8 mouse cellular contexts compared by ENCODE assay signal in the genomic region with DNA sequence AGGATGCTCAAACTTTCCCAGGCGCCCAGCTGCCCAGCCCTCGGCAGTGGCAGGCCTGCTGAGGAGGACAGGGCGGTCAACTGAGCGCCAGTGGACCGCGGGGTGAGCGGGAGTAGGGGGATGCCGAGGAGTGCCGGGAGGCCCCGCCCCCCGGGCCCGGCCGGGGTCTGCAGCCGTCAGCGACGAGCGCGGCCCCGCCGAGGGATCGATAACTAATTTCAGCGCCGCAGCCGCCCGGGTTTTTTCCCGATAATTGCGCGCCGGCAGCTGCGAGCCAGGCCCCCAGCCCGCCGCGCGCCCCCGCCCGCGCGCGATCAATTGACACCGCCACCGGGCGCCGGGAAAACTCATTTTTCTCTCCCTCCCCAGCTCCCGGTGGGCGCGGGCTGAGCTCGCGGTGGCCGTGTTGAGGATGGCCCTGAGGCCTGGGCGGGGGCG. TPM values are rescaled to one million over a fixed set of nuclear protein-coding genes. Genes with fewer than 3 reads are reported as not detected.
A peak's percentile ranks its signal among the peaks of the same experiment; 100 is the strongest.
DNase-seq lines count a peak whose midpoint lies in the region; ATAC-seq and TF ChIP-seq lines count a peak whose summit lies in the region.

No protein-coding gene starts in this region.

- peak overlapping the region; percentile 93 for H3K27ac ChIP-seq in heart, embryonic 12.5 days (ENCODE audit: poor library complexity, severe bottlenecking)
- H3K27ac ChIP-seq in forebrain, embryonic 10.5 days, result peak overlapping the region; percentile 91
- peak overlapping the region; percentile 74 for H3K27ac ChIP-seq in limb, embryonic 12.5 days
- peak overlapping the region; percentile 84 for H3K27ac ChIP-seq in neural tube, embryonic 15.5 days (replicated peaks)

- DNase-seq in heart, postnatal 4 days, result no peak
- DNase-seq in G1E (ENCODE audit: low spot score), result peak; percentile 34
- DNase-seq in forebrain, embryonic 10.5 days (ENCODE audit: extremely low spot score, low spot score), result peak; percentile 47
- DNase-seq in ovary, postnatal 36 days (ENCODE audit: low spot score), result no peak
- no peak for DNase-seq in thymus, postnatal 4 days

- peaks cover 42% of the 10 kb centered on the region for H3K4me1 ChIP-seq in heart, embryonic 12.5 days (replicated peaks)
- peaks cover 80% of the 10 kb centered on the region for H3K4me1 ChIP-seq in G1E (ENCODE audit: insufficient read depth, low read depth, low read length)
- peaks cover 79% of the 10 kb centered on the region for H3K4me1 ChIP-seq in forebrain, embryonic 10.5 days
- H3K4me1 ChIP-seq in limb, embryonic 12.5 days (replicated peaks), result peaks cover 33% of the 10 kb centered on the region
- peaks cover 26% of the 10 kb centered on the region for H3K4me1 ChIP-seq in neural tube, embryonic 15.5 days

- peak overlapping the region; percentile 84 for H3K4me2 ChIP-seq in heart, embryonic 12.5 days
- H3K4me2 ChIP-seq in limb, embryonic 12.5 days, result peak overlapping the region; percentile 94
- peak overlapping the region; percentile 87 for H3K4me2 ChIP-seq in neural tube, embryonic 15.5 days

- peak overlapping the region; percentile 58 for H3K4me3 ChIP-seq in heart, embryonic 12.5 days
- peak overlapping the region; percentile 72 for H3K4me3 ChIP-seq in G1E (ENCODE audit: low read depth, low read length)
- peak overlapping the region; percentile 61 for H3K4me3 ChIP-seq in forebrain, embryonic 10.5 days
- H3K4me3 ChIP-seq in limb, embryonic 12.5 days (replicated peaks), result peak overlapping the region; percentile 51
- peak overlapping the region; percentile 45 for H3K4me3 ChIP-seq in neural tube, embryonic 15.5 days (replicated peaks)

- no peak for TF ChIP-seq CTCF in G1E (IDR thresholded peaks at IDR 0.05; ENCODE audit: low read depth, low read length)

- H3K9ac ChIP-seq in heart, embryonic 12.5 days, result peak overlapping the region; percentile 81
- peak overlapping the region; percentile 71 for H3K9ac ChIP-seq in limb, embryonic 12.5 days (replicated peaks)
- peak overlapping the region; percentile 54 for H3K9ac ChIP-seq in neural tube, embryonic 15.5 days (replicated peaks)

- no peak for ATAC-seq in heart, embryonic 12.5 days (ENCODE audit: insufficient number of reproducible peaks, low FRiP score)
- ATAC-seq in G1E (ENCODE audit: extremely low read depth, insufficient number of reproducible peaks, low FRiP score, poor library complexity, severe bottlenecking), result no peak
- peak; percentile 42 for ATAC-seq in limb, embryonic 12.5 days (ENCODE audit: insufficient number of reproducible peaks, insufficient read depth, low FRiP score, low TSS enrichment, low read depth)
- ATAC-seq in neural tube, embryonic 15.5 days (ENCODE audit: low FRiP score), result peak; percentile 32; the same call in 1 of the 2 replicates

- under 1% methylated on average over 45 of the region's 51 CpGs for WGBS in heart, embryonic 12.5 days
- WGBS in forebrain, embryonic 10.5 days, result under 1% methylated on average over 51 of the region's 51 CpGs
- under 1% methylated on average over 50 of the region's 51 CpGs for WGBS in limb, embryonic 12.5 days
- WGBS in neural tube, embryonic 15.5 days, result 1% methylated on average over 48 of the region's 51 CpGs

- H3K27me3 ChIP-seq in heart, embryonic 12.5 days (replicated peaks), result no peaks in the 10 kb centered on the region
- H3K27me3 ChIP-seq in G1E (ENCODE audit: insufficient read depth, low read length), result peaks cover 16% of the 10 kb centered on the region
- 0 out of 2 replicates have a peak, but pooled peaks cover 3% of the 10 kb centered on the region for H3K27me3 ChIP-seq in forebrain, embryonic 10.5 days (ENCODE audit: poor library complexity, severe bottlenecking)
- H3K27me3 ChIP-seq in limb, embryonic 12.5 days, result 0 out of 2 replicates have a peak, but pooled peaks cover 7% of the 10 kb centered on the region
- H3K27me3 ChIP-seq in neural tube, embryonic 15.5 days (replicated peaks), result no peaks in the 10 kb centered on the region

- H3K9me3 ChIP-seq in heart, embryonic 12.5 days (replicated peaks), result no peaks in the 10 kb centered on the region
- H3K9me3 ChIP-seq in G1E (replicated peaks), result no peaks in the 10 kb centered on the region
- H3K9me3 ChIP-seq in forebrain, embryonic 10.5 days, result no peaks in the 10 kb centered on the region
- H3K9me3 ChIP-seq in limb, embryonic 12.5 days, result no peaks in the 10 kb centered on the region
- no peaks in the 10 kb centered on the region for H3K9me3 ChIP-seq in neural tube, embryonic 15.5 days (replicated peaks)

- H3K36me3 ChIP-seq in heart, embryonic 12.5 days, result no peaks in the 10 kb centered on the region
- peaks cover 2% of the 10 kb centered on the region for H3K36me3 ChIP-seq in G1E (replicated peaks)
- H3K36me3 ChIP-seq in forebrain, embryonic 10.5 days (replicated peaks), result no peaks in the 10 kb centered on the region
- no peaks in the 10 kb centered on the region for H3K36me3 ChIP-seq in limb, embryonic 12.5 days
- H3K36me3 ChIP-seq in neural tube, embryonic 15.5 days, result no peaks in the 10 kb centered on the region

RNA-seq across cellular contexts. Expression of gene 1700001O22Rik, which starts 32.1 kb away (rescaled TPM):
- polyA plus RNA-seq in heart, embryonic 12.5 days (2016; fragmentation: Nextera tagmentation; extraction: Ambion mirVana), result 1.0 and 2.2 TPM in 2 replicates
- total RNA-seq in heart, postnatal 4 days (2021), result 1 to 10 TPM; 2.6 to 4.0 TPM
- total RNA-seq in G1E (2014; fragmentation: Nextera tagmentation) (not detected in 2 replicates), G1E (2017) (0.29 and 0.33 TPM in 2 replicates)
- polyA plus RNA-seq in G1E (2012), result not detected in 2 replicates
- 3.3 and 4.8 TPM in 2 replicates for polyA plus RNA-seq in forebrain, embryonic 10.5 days (2016; fragmentation: Nextera tagmentation; extraction: Ambion mirVana)
- 3.1 and 5.4 TPM in 2 replicates for polyA plus RNA-seq in limb, embryonic 12.5 days (2016; fragmentation: Nextera tagmentation; extraction: Ambion mirVana)
- 1.5 and 2.2 TPM in 2 replicates for polyA plus RNA-seq in neural tube, embryonic 15.5 days (2015; fragmentation: Nextera tagmentation; extraction: Ambion mirVana)

RNA-seq across cellular contexts. Expression of gene Ntmt1, which starts 36.2 kb away (rescaled TPM):
- 77.2 and 78.8 TPM in 2 replicates for polyA plus RNA-seq in heart, embryonic 12.5 days (2016; fragmentation: Nextera tagmentation; extraction: Ambion mirVana)
- 10 to 100 TPM; 51.7 to 54.5 TPM for total RNA-seq in heart, postnatal 4 days (2021)
- 27.5 and 29.4 TPM in 2 replicates for total RNA-seq in G1E (2014; fragmentation: Nextera tagmentation)
- total RNA-seq in G1E (2017), result 18.9 and 26.0 TPM in 2 replicates
- polyA plus RNA-seq in G1E (2012), result 66.9 and 69.6 TPM in 2 replicates
- 124 and 131 TPM in 2 replicates for polyA plus RNA-seq in forebrain, embryonic 10.5 days (2016; fragmentation: Nextera tagmentation; extraction: Ambion mirVana)
- polyA plus RNA-seq in limb, embryonic 12.5 days (2016; fragmentation: Nextera tagmentation; extraction: Ambion mirVana), result 103 and 108 TPM in 2 replicates
- polyA plus RNA-seq in neural tube, embryonic 15.5 days (2015; fragmentation: Nextera tagmentation; extraction: Ambion mirVana), result 92.6 and 107 TPM in 2 replicates

RNA-seq across cellular contexts. Expression of gene Asb6, which starts 58.7 kb away (rescaled TPM):
- polyA plus RNA-seq in heart, embryonic 12.5 days (2016; fragmentation: Nextera tagmentation; extraction: Ambion mirVana), result 24.2 and 25.5 TPM in 2 replicates
- total RNA-seq in heart, postnatal 4 days (2021), result 10 to 100 TPM; 11.7 to 13.2 TPM
- total RNA-seq in G1E (2014; fragmentation: Nextera tagmentation), result 14.6 and 17.9 TPM in 2 replicates
- 15.2 and 19.3 TPM in 2 replicates for total RNA-seq in G1E (2017)
- 28.4 and 38.8 TPM in 2 replicates for polyA plus RNA-seq in G1E (2012)
- polyA plus RNA-seq in forebrain, embryonic 10.5 days (2016; fragmentation: Nextera tagmentation; extraction: Ambion mirVana), result 47.5 and 51.2 TPM in 2 replicates
- polyA plus RNA-seq in limb, embryonic 12.5 days (2016; fragmentation: Nextera tagmentation; extraction: Ambion mirVana), result 44.9 and 47.4 TPM in 2 replicates
- polyA plus RNA-seq in neural tube, embryonic 15.5 days (2015; fragmentation: Nextera tagmentation; extraction: Ambion mirVana), result 40.7 and 44.0 TPM in 2 replicates

Comparison
In these comparisons a context has a peak if more than half of its experiments do, and no peak if none do; other contexts are left out.
1. ATAC-seq: peak in limb, embryonic 12.5 days (single experiment) and neural tube, embryonic 15.5 days (single experiment); none in heart, embryonic 12.5 days (single experiment) and G1E (single experiment).
2. DNase-seq: peak in G1E (single experiment) and forebrain, embryonic 10.5 days (single experiment); none in heart, postnatal 4 days (single experiment), ovary, postnatal 36 days (single experiment) and thymus, postnatal 4 days (single experiment).
3. Peak in every context shown above with its lines, with median percentiles within 50 percentile points of each other: H3K27ac ChIP-seq, H3K4me2 ChIP-seq, H3K4me3 ChIP-seq and H3K9ac ChIP-seq.